Mouse (Mus musculus): ENCODE data around the gene Tanc2.

The Tanc2 gene

DNA sequence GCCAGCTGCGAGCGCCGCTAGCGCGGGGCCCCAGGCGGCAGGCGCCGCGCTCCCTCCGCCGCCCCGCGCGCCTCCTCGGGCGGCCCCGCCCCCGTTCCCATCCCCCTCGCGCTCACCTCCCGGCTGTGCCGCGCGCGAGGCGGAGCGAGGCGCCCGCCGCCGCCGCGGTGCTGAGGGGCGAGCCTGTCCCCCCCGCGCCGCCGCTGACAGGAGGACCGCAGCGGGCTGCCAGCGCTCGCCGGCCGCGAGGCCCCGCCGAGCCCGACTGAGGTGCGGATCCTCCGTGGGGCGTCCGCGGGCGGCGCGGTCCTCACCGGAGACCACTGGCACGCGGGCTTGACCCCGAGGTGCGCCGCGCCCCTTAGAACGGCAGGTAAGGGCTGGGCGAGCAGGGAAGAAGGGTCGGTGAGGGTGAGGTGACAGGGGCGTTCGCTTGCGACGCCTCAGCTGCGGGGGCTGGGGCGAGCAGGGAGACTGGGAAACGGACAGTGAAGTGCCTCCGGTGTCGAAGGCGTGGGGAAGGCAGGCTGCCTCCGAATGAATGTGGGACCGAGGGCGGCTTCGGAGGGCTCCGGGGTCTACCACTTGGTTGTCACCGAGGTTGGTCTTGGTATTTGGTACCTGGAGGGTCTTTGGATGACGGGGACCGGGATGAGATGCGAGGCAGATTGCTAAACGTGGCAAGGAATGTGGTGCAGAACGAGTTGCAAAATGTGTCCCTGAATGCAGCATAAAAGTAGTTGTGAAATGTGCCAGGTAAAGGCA, at the start of gene Tanc2:
Gene Tanc2 (plus strand): TSS at position 110 of the 765 bp plus-strand sequence.
- DNase-seq (ENCODE audit: low read depth, low spot score): peak; percentile 23

DNA sequence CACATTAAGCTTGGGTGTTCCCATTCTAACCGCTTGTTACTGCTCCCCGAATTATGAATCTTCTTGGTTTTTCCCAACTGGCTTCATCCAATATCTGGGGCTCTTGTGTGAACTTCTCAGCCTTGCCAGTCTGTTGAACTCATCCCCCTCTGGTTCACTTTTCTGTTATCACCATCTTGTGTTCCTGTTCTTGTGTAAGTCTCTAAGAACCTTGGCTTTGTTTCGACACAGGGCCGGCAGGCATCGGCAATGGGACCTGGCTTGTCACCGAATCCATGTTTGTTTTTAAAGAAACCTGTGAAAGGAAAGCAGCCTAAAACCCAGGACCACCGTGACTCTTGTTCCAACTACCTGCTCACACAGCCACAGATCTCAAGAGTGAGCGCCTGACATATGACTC, 49.0 kb upstream of the Tanc2 start:
- DNase-seq (ENCODE audit: low read depth, low spot score): no peak

- DNase-seq (ENCODE audit: low read depth, low spot score): no peak
These were observed 48.4 kb upstream of the Tanc2 start for GRCm38 (mm10) chr11:105541366-105541765.

- DNase-seq (ENCODE audit: low read depth, low spot score): no peak
These were observed 47.7 kb upstream of the Tanc2 start for GRCm38 (mm10) chr11:105542129-105542528.

GRCm38 (mm10) chr11:105545801-105546200, 44.0 kb upstream of the Tanc2 start:
- DNase-seq (ENCODE audit: low read depth, low spot score): no peak

GRCm38 (mm10) chr11:105546393-105546792, 43.4 kb upstream of the Tanc2 start:
- DNase-seq (ENCODE audit: low read depth, low spot score): no peak

DNA sequence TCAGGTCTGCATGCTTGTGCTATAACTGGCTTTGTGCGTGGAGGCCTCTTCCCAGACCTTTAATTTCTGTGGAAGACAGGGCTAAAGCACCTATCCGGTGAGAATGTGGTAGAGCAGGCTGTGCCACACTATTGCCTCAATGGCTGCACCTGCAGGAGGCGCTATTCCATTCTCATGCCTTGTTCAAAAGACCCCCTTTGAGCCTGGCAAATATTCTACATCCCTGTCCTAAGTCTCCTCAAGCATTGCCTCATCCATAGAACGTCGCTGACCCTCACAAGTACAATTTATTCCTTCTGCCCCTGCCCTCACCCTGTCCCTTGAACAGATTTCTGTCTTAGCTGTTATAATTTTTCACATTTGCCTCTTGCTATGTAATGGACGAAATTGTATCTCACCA, 41.4 kb upstream of the Tanc2 start:
- DNase-seq (ENCODE audit: low read depth, low spot score): peak; percentile 8

- DNase-seq (ENCODE audit: low read depth, low spot score): no peak
These were observed 40.3 kb upstream of the Tanc2 start for GRCm38 (mm10) chr11:105549164-105550121.

DNA sequence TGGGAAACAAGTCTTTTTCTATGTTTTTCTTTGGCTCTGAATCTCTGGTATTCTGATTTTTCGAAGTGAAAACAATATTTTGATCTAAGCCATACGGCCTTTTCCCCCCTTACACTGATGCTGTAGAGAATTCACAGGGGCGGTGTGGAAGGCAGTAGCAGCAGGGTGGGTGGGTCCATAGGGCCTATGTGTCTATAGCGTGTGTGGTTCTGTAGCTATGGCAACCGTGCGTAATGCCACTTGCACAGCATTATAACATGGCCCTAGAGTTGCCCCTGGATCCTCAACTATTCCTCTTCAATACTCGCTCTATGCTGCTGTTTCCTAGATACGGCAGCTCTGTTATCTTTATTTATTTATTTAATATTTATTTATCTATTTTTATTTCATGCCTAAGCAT, 32.5 kb upstream of the Tanc2 start:
- DNase-seq (ENCODE audit: low read depth, low spot score): no peak

DNA sequence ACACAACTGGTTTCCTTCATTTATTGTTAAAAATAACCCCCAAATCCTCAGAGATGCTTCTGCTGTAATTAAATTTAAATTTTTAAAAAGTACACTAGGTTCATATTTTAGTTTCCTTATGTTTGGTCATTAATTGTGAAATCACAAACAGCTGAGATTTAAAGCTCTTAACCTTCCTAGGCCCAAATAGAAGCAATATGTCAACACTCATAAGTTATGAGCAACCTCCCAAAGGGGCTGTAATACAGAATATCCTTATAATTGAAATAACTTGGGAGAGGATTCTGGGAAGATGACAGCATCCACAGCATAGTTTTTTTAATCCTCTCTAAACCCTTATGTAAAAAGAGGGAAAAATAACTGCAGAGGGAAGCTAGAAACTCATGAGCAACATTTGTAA, 31.7 kb upstream of the Tanc2 start:
- DNase-seq (ENCODE audit: low read depth, low spot score): no peak

DNA sequence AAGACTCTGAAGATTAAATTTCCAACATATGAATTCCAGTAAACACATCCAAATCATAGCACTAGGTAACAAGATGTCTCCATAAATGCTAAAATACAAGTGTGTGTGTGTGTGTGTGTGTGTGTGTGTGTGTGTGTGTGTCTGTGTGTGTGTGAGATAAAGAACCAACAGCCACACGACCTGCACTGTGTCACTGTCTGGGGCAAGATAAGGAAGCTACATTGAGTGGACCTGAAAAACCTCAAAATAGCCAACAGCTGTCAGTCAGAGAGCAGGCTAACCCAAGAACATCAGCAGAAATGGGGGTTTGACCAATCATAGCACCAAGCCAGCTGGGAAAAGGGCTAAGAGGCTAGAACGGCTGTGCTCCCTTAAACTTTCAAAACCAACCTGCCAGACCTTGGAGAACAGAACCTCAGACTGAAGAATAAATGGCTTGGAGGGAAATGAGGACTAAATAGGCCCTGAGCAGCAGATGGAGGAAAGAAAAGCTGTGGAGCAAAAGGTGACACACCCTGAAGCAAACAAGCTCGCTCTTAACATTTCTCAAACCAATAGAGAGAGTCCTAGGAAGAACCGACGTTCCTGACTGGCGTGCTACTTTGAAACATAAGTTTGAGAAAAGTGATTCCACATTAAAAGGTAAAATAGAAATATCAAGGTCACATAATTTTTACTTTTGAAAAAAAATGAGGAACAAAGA, 30.8 kb upstream of the Tanc2 start:
- DNase-seq (ENCODE audit: low read depth, low spot score): no peak

GRCm38 (mm10) chr11:105563546-105563945, 26.2 kb upstream of the Tanc2 start:
- DNase-seq (ENCODE audit: low read depth, low spot score): no peak

- DNase-seq (ENCODE audit: low read depth, low spot score): no peak
These were observed 22.6 kb upstream of the Tanc2 start for GRCm38 (mm10) chr11:105567221-105567641.

DNA sequence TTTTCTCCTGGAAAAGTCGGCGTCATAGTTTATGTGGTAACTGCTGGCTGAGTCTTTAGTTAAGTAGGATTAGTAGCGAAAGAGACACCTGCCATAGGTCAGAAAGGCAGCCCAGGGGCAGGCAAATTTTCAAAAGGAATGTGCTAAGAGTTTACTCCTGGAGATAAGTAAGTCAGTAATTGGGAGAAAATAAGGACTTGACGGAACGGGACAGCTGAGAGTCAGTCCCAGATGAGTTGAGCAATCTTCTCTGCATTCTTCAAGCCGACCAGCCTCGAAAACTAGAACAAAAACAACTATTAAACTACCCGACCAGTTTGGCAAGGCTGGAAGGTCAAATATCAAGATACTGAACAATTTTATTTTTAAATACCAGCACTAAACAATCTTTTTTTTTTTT, 17.8 kb upstream of the Tanc2 start:
- DNase-seq (ENCODE audit: low read depth, low spot score): no peak

DNA sequence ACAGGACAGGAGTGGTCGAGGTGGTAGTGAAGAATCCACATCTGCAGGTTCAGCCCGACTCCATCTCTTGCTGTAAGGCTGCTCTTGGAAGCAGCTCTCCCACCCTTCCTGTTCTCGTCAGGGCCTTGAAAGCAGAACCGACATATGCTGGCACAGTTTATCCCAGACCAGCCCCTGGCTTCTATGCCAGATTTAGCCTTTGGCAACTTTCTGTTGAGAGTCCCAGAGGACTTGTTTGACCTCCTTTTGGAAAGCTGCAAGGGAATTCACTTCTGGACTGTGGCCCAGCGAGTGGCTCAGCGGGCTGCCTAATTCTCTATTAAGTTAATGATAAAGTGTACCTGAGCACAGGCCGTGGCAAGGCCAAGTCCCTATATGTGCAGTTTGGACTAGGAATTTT, 15.5 kb upstream of the Tanc2 start:
- no peak for DNase-seq (ENCODE audit: low read depth, low spot score)

DNA sequence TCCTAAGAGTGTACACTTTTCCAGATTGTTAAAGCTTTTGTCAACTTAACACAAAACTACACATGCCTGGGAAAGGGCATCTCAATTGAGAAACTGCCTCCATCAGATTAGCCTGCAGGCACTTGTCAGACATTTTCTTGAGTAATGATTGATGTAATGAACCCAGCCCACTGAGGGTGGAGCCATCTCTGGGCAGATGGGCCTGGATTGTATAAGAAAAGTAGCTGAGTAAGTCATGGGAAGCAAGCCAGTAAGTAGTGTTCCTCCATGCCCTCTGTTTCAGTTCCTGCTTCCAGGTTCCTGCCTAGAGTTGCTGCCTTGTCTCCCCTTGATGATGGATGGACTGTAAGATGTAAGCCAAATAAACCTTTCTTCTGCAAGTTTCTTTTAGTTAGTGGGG, 12.6 kb upstream of the Tanc2 start:
- no peak for DNase-seq (ENCODE audit: low read depth, low spot score)

- no peak for DNase-seq (ENCODE audit: low read depth, low spot score)
These were observed 7.8 kb upstream of the Tanc2 start for GRCm38 (mm10) chr11:105582020-105582419.

GRCm38 (mm10) chr11:105589231-105589876, 432 bp upstream of the Tanc2 start:
- DNase-seq (ENCODE audit: low read depth, low spot score): peak; percentile 83

DNA sequence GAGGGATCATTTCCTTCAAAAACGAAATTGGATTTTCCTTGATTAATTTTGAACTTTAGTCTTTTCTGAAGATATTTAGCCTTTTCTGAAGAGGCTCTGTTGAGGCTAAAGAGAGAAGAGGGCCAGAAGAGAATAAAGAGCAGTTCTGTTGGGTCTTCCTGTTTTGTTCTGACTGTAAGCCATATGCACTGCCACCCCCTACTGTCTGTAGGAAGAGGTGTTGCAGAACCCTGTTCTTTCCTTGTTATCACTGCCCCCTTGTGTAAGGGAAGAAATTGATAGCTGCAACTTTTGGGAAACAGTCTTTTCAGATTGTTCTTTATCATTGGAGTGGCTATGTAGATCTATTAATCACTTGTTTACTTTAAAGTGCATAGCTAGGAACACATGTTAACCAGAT, 2.1 kb downstream of the Tanc2 start:
- peak; percentile 79 for DNase-seq (ENCODE audit: low read depth, low spot score)

GRCm38 (mm10) chr11:105602177-105602576, 12.4 kb downstream of the Tanc2 start:
- DNase-seq (ENCODE audit: low read depth, low spot score): no peak

DNA sequence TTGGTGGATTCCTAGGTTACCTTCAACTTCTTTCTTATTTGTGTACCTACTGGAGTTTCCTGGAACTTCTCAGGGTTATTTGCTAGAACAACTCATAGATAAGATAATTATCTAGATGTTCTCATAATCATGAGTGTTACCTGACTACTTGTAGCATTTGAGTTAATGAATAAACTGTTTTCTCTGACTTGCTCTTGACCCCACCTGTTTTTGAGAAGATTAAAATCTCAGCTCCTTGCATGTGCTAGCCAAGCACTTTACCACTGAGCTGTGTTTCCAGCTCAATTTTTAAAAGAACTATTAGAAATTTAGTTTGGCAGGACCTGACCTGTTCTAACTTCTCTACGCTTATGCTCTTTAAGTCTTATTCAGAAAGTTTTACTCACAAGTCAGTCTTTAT, 36.4 kb downstream of the Tanc2 start:
- DNase-seq (ENCODE audit: low read depth, low spot score): no peak

- peak; percentile 24 for DNase-seq (ENCODE audit: low read depth, low spot score)
These were observed 54.2 kb downstream of the Tanc2 start for GRCm38 (mm10) chr11:105643995-105644394.

All from ES-CJ7 (cell line).